Mouse (Mus musculus) stomach, postnatal 0 days (tissue): ENCODE results near the gene Ceacam18.

ENCODE experiments used
- CTCF ChIP-seq: IDR thresholded peaks from 2 replicates; pipeline ENCODE4 v1.5.1; 2016; ENCODE audit warnings: antibody characterized with exemption, low read depth, mild to moderate bottlenecking, moderate library complexity
- EP300 ChIP-seq: optimal IDR thresholded peaks from 2 replicates; pipeline ENCODE3; 2016; ENCODE audit warnings: antibody characterized with exemption

DNA sequence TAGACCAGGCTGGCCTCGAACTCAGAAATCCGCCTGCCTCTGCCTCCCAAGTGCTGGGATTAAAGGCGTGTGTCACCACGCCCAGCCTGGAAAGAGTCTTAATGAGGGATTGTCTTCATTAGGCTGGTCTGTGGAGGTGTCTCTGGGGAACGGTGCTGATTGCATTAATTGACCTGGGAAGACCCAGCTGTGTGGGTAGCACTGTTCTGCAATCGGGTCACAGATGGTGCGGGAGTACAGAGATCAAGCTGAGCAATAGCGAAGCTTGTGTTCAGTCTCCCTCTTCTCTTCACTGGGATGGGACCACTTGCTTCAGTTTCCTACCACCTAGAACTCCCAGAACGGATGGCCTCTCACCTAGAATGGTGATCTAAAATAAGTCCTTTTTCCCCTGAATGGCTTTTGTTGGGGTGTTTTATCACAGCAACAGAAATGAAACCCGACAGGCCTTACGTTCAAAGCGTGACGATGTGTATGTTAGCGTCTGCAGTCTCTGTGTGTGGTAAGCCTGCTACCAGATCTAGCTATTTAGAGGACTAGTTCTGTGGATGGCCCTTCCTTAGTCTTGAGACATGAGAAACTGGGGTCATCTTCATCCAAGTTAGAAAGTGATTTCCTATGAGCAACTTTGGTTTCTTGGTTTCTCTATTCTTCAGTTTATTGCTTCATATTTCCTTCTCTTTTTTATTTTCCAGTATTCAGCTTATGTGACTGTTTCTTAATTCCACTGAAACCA lies 20.5 kb upstream of the Ceacam18 start:
- TF ChIP-seq CTCF, result no peak
- TF ChIP-seq EP300, result no peak
